Mouse (Mus musculus): ENCODE measurements around the gene Olfr593.
"Not testable (repeated sequence)": the region's sequence is repeated elsewhere in the genome, so short reads cannot be mapped to it uniquely, and the experiment has no call there.

Gene Olfr593

GRCm38 (mm10) chr7:103211562-103211961 lies at the start of gene Olfr593:
Gene Olfr593 (plus strand): TSS chr7:103211862.
- no peak for DNase-seq (ENCODE audit: low spot score)

GRCm38 (mm10) chr7:103169697-103170096 lies 42.0 kb upstream of the Olfr593 start:
- DNase-seq (ENCODE audit: low spot score): no peak

GRCm38 (mm10) chr7:103178240-103178639 lies 33.4 kb upstream of the Olfr593 start, which contains the start of gene Olfr591:
Gene Olfr591 (minus strand): TSS chr7:103178340.
- no peak for DNase-seq (ENCODE audit: low spot score)

DNA sequence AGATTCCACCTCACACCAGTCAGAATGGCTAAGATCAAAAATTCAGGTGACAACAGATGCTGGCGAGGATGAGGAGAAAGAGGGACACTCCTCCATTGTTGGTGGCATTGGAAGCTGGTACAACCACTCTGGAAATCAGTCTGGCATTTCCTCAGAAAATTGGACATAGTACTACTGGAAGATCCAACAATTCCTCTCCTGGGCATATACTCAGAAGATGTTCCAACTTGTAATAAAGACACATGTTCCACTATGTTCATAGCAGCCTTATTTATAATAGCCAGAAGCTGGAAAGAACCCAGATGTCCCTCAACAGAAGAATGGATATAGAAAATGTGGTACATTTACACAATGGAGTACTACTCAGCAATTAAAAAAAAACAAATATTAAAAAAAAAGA lies 27.2 kb upstream of the Olfr593 start, which contains the start of gene Olfr592:
Olfr592 (plus strand) TSS at position 301 of the 400 bp plus-strand sequence.
- DNase-seq (ENCODE audit: low spot score): not testable (repeated sequence)

DNA sequence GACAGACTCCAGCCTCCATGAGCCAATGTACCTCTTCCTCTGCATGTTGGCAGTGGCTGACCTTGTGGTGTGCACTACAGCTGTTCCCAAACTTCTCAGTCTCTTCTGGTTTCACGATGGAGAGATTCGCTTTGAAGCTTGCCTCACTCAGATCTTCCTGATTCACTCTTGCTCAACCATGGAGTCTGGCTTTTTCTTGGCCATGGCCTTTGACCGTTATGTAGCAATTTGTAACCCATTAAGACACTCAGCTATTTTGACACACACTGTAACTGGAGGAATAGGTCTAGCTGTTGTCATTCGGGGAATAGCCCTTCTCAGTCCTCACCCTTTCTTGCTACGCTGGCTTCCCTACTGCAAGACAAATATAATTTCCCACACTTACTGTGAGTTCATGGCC lies 388 bp downstream of the Olfr593 start:
- DNase-seq (ENCODE audit: low spot score): not testable (repeated sequence)

- DNase-seq (ENCODE audit: low spot score): no peak
Observed at GRCm38 (mm10) chr7:103216696-103217095, 5.0 kb downstream of the Olfr593 start, which contains the start of gene Olfr594. Gene Olfr594 (plus strand): TSS chr7:103216996.

GRCm38 (mm10) chr7:103252405-103252804 lies 40.7 kb downstream of the Olfr593 start, which contains the start of gene Usp17ld:
Gene Usp17ld (minus strand): TSS chr7:103252505.
- DNase-seq (ENCODE audit: low spot score): not testable (repeated sequence)

Measured in ovary, postnatal 14 days (tissue).